Mouse (Mus musculus) ZHBTc4 (cell line): ENCODE measurements around the gene Paqr7.
A peak's percentile ranks its signal among the peaks of the same experiment; 100 is the strongest.
"Not testable (repeated sequence)": the region's sequence is repeated elsewhere in the genome, so short reads cannot be mapped to it uniquely, and the experiment has no call there.

Experiments
- DNase-seq: peaks from one replicate; pipeline ENCODE4 v3.0.0-alpha.2; 2011; ENCODE audit warnings: low read depth, low spot score

The Paqr7 gene

DNA sequence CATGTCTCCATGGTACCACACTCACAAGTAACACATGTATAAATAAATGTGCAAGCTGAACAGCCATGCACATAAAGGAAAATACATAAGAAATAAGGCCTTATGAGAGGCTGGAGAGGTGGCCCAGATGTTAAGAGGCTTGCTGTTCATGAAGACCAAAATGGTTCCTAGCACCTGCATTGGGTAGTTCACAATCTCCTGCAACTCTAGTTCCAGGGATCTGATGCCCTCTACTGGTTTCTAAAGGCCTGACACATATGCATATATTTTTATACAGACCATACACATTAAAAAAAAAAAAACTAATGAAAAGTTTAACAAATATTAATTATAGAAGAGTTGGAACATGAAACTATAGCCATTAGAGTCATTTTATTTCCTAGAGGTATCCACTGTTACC lies 25.0 kb upstream of the Paqr7 start:
- peak; percentile 68 for DNase-seq

DNA sequence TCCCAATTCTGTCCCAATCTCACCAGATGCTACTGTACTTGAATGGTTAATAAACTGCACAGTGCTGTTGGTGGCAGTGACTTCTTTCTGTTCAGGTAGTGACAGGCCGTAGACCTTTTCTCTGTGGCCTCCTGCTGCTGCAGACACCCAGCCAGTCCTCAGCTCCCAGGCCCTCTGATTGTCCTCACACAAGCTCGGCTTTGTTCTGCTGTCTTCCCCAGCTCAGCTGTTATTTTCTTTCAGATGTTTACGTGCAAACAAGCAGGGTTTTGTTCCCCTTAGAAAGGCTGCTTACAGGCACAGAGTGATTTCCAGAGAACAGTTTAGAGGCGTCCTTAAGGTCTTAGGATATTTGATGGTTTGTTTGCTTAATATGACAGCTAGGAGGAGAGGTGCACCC lies 22.7 kb upstream of the Paqr7 start:
- no peak for DNase-seq

DNA sequence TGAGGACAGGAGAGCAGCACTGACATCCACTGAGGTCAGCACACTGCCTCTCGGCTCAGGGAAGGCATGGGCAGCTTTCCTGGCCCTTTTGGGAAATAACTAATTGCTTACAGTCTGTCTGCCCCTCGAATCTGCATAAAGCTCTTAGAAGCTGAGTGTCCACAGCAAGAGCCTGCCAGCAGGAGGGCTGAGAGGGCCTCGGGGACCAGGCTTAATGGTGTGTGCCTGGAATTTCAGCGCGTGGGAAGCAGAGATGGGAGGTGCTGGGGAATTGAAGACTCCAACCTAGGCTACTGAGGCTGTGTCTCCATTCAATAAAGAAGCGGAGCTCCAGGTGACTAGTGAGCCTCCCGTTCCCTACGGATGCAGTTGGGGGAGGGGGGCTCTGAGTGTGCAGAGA lies 22.3 kb upstream of the Paqr7 start:
- no peak for DNase-seq

DNA sequence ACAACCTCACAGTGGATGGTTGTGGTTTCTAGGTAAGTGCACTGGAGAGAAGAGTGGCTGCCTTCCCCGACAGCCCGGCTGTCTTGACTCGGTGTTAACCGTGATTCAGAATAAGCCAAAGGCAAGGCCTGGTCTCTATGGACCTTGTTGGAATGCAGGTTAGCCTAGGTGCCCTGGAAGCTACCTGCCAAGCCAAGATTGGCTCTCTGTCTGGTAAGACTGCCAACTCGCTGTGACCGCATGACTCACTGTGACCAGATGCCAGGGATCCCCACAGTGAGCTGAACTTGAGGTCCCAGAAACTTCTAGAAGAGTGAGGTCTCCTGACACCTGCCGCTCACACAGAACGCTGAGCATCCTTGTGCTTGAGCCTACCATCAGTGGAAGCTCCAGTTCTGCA lies 19.6 kb upstream of the Paqr7 start:
- no peak for DNase-seq

DNA sequence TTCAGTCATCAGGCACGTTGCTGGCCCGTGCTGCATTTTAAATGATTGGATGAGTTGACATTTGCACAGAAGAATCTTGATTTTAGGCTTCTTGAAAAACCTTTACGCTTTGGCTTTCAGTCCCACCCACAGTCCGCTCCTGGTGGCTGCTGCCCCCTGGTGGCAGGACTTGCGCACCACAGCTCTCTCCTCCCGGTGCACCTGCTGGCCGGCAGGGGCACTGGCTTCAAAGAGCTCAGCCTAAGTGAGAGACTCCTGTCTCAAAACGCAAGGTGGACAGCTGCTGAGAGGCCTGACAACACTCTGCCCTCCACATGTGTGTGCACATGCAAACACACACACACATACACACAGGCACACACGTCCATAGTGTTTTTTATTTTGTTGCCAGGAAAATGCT lies 18.5 kb upstream of the Paqr7 start:
- DNase-seq: peak; percentile 94

DNA sequence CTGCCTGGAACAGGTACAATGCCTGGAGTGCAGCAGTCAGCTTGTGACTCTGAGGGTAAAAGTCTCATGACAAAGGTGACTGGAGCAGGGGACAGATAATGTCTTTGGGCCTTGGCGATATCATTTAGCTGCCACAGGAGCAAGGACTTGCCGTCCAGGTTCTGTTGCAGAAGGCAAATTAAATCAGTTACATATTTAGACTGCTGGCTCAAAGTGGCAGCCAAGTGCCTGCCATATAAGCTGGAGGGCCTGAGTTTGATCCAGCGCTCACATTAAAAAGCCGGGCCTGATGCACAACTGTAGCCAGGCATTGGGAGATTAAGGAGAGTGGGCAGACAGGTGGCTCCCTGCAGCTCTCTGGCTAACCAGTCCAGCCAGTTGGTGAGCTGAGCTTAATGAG lies 16.7 kb upstream of the Paqr7 start:
- no peak for DNase-seq

DNA sequence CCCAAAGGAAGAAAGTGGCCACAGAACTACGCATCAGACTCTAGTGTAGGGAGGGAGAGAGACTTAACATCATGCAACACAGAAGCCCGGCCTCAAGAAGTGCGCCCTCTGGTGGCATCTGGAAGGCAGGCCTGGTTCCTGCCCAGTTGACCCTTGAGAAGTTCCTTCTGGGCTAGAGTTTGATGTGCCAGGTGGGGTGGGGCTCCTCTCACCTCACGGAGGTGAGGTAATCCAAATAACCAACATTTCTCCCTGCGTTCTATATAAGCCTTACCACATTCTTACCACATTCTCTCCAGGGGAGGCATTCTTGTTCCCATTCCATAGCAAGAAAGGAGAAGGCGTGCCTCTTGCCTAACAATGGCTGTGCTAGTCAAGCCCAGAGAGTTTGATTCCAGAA lies 15.6 kb upstream of the Paqr7 start:
- peak; percentile 97 for DNase-seq

DNA sequence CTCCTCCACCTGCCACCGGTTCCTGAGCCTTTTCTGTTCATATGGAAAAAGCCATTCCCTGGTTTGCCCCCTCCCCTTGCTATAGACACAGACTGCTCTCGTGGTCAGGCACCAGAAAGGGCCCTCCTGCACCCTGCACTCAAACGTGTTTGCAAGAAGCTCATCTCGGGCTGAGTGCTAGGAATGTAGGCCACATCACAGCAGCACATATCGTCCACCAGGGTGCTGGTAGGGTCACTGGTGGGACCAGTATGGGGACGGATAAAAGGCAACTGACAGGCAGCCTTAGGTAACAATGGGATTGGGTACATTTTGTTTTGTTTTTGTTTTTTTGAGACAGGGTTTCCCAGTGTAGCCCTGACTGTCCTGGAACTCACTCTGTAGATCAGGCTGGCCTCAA lies 15.2 kb upstream of the Paqr7 start:
- no peak for DNase-seq

DNA sequence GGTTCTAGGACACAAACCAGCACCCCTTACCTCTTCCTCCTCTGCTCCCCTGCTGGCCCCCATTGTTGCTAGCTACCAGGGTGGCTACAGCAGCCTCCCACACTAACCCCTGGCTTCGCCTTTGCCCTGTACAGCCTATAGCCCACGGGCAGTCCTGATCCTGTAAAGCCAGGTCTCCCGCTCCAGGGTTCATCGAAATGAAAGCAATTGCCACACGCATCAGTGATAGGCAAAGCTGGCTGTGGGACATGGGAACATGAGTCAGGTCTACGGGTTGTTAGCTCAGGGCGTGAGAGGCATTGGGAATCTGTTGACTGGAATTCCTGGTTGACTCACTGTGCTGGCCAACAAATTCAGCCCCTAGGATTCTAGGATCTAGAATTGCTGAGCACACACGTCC lies 14.1 kb upstream of the Paqr7 start:
- no peak for DNase-seq

DNA sequence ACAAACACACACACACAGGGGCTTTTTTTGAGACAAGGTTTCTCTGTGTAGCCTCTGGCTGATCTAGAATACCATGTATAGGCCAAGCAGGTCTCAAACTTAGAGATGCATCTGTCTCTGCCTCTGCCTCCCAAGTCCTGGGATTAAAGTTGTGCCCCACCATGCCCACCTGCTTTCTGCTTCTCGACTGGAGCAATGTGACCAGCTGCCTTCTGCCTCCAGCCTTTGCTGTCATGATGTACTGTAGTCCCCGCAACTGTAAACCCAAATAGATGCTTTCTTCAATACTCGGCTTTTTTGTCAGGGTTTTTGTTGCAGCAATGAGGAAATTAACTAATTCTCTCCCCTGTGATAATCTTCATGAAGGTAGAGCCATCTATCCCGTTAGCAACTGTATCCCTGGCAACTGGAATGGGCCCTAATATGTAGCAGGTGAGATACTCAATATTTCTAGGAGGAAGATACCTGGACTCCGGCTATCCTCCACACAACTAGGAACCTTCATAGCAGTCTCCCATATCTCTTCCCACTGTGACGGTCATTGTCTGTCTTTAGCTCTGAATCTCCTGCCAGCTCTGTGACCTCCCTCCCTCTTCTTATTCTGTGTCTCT lies 13.3 kb upstream of the Paqr7 start:
- DNase-seq: no peak

DNA sequence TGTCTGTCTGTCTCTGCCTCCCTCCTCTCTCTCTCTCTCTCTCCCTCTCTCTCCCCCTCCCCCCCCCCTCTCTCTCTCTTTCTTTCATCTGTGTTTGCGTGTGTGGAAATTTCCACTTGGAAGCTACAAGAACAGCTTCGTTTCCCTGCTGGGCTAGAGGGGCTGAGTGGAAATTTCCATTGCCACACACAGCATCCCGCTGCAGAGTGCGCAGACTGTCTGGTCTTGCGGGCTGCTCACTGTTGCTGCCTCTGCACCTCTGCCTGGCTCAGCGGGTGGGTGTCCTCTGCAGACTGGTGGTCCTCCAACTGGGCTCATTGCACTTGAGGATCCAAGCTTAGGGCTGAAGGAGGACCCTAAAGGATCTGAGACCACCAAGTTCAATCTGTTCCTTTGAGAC lies 12.8 kb upstream of the Paqr7 start:
- peak; percentile 49 for DNase-seq

DNA sequence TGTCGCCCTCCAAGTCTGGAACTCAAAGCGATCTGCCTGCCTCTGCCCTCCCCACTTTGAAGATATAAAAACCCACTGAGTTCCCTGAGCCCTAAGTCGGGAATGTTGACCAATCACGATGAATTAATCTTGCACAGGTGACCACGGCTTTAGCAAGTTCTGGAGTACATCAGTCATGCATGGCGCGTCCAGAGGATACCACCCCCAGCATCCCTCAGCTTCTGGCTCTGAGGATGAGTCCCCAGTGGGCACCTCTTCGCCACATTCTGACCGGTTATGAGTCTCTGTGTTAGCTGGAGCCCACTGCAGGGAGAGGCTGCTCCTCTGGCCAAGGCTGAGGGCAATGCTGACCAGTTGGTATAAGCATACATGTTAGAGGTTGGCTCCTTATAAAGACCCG lies 12.3 kb upstream of the Paqr7 start:
- DNase-seq: no peak

DNA sequence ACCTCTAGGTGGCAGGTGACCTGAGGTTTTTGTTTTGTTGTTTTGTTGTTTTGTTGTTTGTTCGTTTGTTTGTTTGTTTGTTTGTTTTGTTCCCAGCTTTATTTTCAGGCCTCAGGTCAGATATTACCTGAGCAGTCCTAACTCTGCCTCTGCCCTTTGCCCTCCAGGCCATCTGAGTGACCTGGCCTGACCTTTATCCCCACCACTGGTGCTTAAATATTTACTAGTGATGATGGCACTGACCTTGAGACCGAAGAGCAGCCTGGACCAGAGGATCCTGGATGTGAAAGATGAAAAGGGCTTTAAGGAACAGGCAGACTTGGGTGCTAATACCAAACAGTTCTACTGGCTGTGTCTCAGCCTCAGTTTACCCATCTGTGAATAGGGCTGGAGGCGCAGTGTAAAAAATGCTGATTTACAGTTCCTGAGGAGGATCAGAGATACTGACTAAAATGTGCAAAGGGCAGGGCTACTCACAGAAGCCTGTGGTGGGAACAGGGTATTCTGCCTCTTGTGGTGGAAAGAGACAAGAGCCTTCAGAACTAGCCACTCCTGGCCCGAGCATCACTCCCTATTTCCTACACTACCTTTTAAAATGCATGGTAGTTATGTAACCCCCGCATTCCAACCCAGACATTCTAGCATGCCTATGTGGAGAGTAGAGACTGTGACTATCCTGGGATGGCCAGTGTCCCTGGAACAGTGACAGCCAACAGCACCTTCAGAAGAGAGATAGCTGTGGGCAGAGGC lies 11.2 kb upstream of the Paqr7 start:
- DNase-seq: peak; percentile 55

DNA sequence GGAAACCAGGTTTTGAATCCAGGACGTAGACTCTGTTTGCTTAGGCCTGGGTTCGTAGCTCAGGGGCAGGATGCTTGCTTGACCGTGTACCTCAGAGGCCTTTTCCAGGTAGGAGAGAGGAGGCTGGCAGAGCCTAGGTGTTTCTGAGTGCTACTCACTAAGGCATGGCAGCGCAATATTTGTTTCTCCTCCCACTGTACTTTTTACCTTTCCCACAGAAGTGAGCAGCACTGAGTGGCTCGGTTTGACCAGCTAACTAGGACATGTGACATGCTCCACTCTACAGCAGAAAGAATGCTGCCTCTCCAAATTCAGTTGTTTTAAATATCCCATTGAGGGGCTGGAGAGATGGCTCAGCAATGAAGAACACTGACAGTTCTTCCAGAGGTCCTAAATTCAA lies 8.3 kb upstream of the Paqr7 start:
- no peak for DNase-seq

DNA sequence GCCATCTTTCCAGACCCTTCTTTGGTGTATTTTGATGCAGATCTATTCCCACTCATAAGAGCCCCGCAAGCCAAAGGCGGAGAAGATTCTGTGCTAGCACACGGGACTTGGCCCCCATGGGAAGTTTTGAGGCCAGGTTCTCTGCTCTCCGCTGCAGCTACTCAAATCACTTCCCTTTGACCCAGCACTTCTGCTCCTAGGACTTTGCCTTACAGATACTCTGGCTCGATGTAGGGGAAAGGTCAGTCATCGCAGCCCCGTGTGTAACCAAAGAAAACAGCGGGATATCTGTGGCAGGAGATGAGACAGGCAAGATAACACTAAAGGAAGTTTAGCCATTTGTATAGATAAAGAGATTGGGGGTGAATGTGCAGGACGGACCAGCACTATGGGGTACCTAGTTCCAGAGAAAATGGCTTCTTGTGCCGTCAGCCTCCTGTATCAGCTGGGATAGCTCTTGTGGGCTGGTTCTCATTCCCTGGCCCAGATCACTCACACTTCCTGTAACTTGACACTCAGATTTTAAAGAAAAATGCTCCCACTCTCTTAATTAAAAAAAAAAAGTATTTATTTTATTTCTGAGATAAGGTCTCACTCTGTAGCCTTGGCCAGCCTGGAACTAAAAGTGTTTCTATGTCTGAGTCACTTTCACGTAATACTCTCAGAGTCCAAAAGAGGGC lies 6.4 kb upstream of the Paqr7 start:
- DNase-seq: no peak

DNA sequence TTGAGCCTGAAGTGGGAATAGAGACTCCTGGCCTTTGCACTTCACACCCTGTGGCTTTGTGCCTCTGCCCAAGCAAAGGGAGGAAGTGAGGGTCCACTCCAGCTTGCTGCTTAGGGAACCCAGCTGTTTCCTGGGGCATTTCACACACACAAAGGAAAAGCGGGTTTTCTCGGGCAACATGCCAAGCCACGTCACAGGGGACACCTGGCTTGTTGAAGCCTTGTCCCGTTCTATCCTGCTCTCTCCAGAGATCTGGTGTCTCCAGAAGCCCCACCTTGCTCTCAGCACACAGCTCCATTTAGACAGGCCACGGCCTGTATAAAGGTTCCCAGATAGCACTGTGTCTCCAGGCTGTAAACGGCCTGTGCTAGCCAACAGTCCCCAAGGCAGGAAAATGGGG lies 4.8 kb upstream of the Paqr7 start:
- no peak for DNase-seq

DNA sequence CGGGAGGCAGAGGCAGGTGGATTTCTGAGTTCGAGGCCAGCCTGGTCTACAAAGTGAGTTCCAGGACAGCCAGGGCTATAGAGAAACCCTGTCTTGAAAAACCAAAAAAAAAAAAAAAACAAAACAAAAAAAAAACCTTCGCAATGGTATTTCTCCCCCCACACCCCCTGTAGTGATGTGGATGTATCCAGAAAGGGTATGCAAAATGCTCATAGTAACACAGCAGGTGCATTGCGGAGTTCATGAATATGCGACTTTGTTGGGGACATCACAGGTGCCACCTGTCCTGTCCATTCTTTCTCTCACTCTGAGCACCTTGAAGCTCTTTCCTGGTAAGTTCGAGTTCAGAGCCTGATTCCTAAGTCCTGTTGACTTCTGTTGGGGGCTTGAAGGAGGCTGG lies 2.3 kb upstream of the Paqr7 start:
- not testable (repeated sequence) for DNase-seq

DNA sequence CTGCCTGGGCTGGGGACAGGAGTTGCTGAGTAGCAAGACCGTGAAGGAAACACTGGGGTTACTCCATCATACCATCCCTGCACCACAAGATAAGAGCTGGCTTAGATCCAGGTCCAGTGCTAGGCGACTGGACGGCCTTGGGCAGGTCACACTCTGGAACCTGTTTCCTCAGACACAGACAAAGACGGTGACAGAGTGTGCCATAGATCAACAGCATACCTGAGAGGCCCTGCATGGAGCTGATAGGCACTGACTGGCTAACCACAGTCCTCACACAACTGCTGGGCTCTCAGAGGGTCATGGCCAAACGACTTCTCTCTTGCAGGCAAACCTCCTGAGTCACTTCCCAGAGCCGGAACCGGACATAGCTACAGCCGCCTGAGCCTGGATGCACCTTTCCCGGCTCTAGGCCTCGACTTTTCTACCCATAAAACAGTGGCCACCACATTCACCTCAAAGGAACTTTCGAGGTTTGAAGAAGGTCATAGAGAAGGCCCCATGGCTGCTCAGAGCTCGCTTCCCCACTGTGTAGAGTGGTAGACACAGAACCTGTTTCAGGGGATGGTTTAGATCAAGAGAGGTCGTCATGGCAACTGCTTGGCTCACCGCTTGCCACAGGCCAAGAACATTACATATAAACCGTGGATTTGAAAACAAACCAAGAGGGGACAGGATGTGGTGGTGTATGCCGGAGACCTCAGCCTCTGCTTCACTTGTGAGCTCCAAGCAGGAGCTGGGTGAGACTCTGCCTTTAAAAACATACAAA lies 1.5 kb upstream of the Paqr7 start:
- no peak for DNase-seq

DNA sequence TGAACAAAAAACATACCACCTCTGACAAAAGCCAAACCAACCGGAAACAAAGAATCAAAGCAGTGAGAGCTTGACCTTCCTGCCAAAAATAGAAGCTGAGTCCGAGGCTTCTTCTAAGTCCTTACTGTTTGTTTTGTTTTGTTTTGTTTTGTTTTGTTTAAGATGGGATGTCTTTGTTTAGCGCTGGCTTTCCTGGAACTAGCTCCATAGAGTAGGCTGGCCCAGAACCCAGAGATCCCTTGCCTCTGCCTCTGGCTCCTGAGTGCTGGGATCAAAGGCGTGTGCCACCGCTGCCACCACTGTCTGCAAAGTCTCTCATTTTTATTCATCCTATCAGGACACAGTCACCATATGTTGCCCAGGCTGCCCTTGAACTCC lies 962 bp upstream of the Paqr7 start:
- DNase-seq: no peak

DNA sequence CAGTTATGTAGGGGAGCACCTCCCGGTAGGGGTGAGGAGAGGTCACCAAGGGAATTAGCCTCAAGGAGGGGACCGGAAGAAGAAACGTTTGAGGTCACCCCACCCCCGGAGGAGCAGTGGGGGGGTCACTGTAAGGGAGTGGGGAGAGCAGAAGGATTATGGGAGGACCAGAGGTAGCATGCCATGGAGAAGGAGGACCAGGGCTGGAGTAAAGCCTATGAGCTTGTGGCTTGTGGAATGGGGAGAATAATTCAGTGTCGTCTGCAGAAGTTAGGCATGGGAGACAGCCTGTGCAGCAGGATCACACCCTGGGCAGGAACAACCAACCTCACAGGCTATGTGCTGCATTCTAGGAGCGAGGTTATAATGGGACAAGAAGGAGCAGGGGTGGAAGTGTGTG lies 726 bp downstream of the Paqr7 start:
- no peak for DNase-seq

DNA sequence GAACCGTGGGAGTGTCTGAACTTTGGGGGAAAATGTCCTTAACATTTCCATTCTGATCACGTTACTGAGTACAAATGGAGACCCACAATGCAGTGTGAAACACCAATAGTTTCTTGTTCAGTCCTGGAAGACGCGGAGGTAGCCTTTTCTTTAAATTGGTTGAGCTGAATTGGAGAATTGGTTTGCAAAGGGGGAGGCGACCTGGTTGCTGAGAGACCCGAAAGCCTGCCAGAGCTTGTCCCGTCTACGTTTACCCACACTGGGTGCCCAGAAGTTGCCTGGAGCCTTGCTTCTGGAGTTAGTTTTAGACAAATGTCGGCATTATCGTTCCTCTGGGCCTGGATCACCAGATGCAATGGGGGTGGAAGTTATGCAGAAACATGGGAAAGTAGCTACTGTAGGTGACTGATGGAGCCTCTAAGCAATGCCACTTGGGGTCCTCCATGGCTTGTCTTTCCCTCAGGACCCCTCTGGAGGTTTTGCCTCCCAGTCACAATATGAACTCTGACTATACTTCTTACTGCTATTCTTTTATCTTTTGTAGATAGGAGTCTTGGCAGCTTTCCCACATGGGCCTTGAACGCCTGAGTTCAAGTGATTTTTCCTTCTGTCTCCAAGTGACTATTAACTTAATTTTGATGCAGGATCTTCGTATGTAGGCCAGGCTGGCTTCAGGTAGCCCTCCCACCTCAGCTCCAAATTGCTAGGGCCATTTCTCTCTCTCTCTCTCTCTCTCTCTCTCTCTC lies 1.7 kb downstream of the Paqr7 start:
- no peak for DNase-seq

DNA sequence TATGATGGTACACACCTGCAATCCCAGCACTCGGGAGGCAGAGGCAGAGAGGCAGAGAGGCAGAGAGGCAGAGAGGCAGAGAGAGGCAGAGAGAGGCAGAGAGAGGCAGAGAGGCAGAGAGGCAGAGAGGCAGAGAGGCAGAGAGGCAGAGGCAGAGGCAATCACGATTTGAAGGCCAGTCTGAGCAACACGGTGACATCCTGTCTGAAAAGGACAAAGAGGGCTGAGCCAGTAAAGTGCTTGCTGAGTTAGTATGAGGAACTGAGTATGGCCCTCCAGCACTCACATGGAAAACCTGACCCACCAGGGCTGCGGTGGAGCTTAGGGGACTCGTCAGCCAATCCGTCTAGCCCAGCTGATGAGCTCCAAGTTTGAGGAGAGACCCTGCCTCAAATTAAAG lies 2.5 kb downstream of the Paqr7 start:
- DNase-seq: not testable (repeated sequence)
